Mouse (Mus musculus): ENCODE data around the gene Ranbp17. TPM values are rescaled to one million over a fixed set of nuclear protein-coding genes. Genes with fewer than 3 reads are reported as not detected.

The Ranbp17 gene
- polyA plus RNA-seq, 1 experiment = 28.7 TPM

DNA sequence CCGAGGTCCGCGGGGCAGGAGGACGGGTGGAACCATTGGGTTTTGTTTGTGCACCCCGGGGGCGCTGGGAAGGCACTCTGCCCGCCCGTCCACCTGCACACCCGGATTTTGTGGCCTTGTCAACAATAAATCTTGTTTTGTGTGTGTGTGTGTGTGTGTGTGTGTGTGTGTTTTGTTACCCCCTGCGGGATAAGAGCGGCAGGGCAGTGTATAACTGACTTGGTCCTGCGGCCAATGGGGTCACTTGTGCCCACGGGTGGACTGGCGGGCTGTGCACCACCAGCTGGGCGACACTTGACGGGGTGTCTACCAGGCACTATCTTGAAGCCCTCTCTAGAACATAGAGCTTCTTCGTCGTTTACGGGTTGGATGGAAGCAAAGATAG is 311.9 kb downstream of the Ranbp17 start:
- H3K27ac ChIP-seq (ENCODE audit: control insufficient read depth, insufficient read depth, low read depth, low read length) = no peak overlapping the region

DNA sequence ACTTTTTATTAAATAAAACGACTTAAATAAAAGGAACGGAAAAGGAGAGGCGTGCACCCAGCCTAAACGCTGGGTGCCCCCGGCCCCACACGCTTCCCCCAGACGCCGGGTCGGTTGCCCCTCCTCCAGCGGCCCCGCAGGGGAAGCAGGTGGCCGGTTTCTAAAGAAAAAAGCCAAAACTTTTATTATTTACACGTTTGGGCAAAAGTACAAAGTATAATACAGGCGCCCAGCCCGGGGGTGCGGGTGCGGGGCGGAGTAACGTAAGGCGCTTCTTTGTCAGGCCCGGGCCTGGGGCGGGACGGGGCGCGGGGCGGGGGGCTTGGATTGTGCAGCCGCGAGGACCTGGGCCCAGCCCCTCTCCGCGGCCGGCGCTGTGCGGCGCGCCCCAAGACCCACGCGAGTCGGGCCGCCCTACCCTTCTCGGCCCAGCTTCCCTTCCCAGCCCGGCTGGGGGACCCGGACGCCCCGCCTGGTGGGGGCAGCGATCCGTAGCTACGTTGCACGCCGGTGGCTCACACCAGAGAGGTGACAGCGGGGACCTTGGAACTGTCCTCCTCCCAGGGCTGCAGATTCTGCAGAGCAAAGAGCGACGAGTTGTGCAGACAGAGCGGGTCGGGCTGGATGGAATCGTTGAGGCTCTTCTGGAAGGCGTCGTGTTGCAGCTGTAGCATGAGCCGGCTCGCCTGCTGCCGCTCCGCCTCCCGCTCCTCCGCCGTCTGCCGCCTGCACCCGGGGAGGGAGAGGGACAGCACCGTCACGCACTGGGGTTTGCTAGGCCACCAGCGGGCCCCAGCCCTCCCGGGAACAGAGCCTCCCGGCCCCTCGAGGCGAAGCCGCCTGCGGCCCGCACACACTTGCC is 312.6 kb downstream of the Ranbp17 start:
- peaks cover 17% of the 10 kb centered on the region for H3K4me1 ChIP-seq (ENCODE audit: control insufficient read depth, insufficient read depth, low read length)
- TF ChIP-seq POLR2A (IDR thresholded peaks at IDR 0.05; ENCODE audit: control insufficient read depth, low read depth, low read length) (no peak), CTCF (IDR thresholded peaks at IDR 0.05; ENCODE audit: control insufficient read depth, insufficient read depth, insufficient replicate concordance, low read depth, low read length) (no peak)
- peaks cover 13% of the 10 kb centered on the region for H3K27me3 ChIP-seq (ENCODE audit: control insufficient read depth, insufficient read depth, low read length)
- no peaks in the 10 kb centered on the region for H3K36me3 ChIP-seq (ENCODE audit: control insufficient read depth, insufficient read depth, low read length)
- H3K27ac ChIP-seq (ENCODE audit: control insufficient read depth, insufficient read depth, low read depth, low read length) = no peak overlapping the region
- H3K4me3 ChIP-seq (ENCODE audit: control insufficient read depth, low read depth, low read length) = no peak overlapping the region

More for the DNA sequence above, 311.9 kb downstream of the Ranbp17 start:
- no peak overlapping the region for H3K4me3 ChIP-seq (ENCODE audit: control insufficient read depth, low read depth, low read length)
- TF ChIP-seq POLR2A (IDR thresholded peaks at IDR 0.05; ENCODE audit: control insufficient read depth, low read depth, low read length) (no peak), CTCF (IDR thresholded peaks at IDR 0.05; ENCODE audit: control insufficient read depth, insufficient read depth, insufficient replicate concordance, low read depth, low read length) (no peak)
- H3K27me3 ChIP-seq (ENCODE audit: control insufficient read depth, insufficient read depth, low read length) = peaks cover 13% of the 10 kb centered on the region
- H3K36me3 ChIP-seq (ENCODE audit: control insufficient read depth, insufficient read depth, low read length) = no peaks in the 10 kb centered on the region
- peaks cover 17% of the 10 kb centered on the region for H3K4me1 ChIP-seq (ENCODE audit: control insufficient read depth, insufficient read depth, low read length)

- Histone ChIP-seq H3K27me3 (ENCODE audit: control insufficient read depth, insufficient read depth, low read length) (peaks cover 15% of the 10 kb centered on the region), H3K36me3 (ENCODE audit: control insufficient read depth, insufficient read depth, low read length) (no peaks in the 10 kb centered on the region), H3K4me3 (ENCODE audit: control insufficient read depth, low read depth, low read length) (no peak overlapping the region), H3K27ac (ENCODE audit: control insufficient read depth, insufficient read depth, low read depth, low read length) (no peak overlapping the region), H3K4me1 (ENCODE audit: control insufficient read depth, insufficient read depth, low read length) (peaks cover 17% of the 10 kb centered on the region)
- TF ChIP-seq POLR2A (IDR thresholded peaks at IDR 0.05; ENCODE audit: control insufficient read depth, low read depth, low read length) (no peak), CTCF (IDR thresholded peaks at IDR 0.05; ENCODE audit: control insufficient read depth, insufficient read depth, insufficient replicate concordance, low read depth, low read length) (no peak)
These were observed 313.4 kb downstream of the Ranbp17 start for GRCm38 (mm10) chr11:33199906-33200763.

GRCm38 (mm10) chr11:33199117-33199514 is 314.4 kb downstream of the Ranbp17 start:
- TF ChIP-seq POLR2A (IDR thresholded peaks at IDR 0.05; ENCODE audit: control insufficient read depth, low read depth, low read length) = no peak
- TF ChIP-seq CTCF (IDR thresholded peaks at IDR 0.05; ENCODE audit: control insufficient read depth, insufficient read depth, insufficient replicate concordance, low read depth, low read length) = no peak
- H3K27ac ChIP-seq (ENCODE audit: control insufficient read depth, insufficient read depth, low read depth, low read length) = no peak overlapping the region
- H3K36me3 ChIP-seq (ENCODE audit: control insufficient read depth, insufficient read depth, low read length) = no peaks in the 10 kb centered on the region
- H3K27me3 ChIP-seq (ENCODE audit: control insufficient read depth, insufficient read depth, low read length) = peaks cover 15% of the 10 kb centered on the region
- H3K4me3 ChIP-seq (ENCODE audit: control insufficient read depth, low read depth, low read length) = no peak overlapping the region
- peaks cover 17% of the 10 kb centered on the region for H3K4me1 ChIP-seq (ENCODE audit: control insufficient read depth, insufficient read depth, low read length)

- Histone ChIP-seq H3K4me3 (ENCODE audit: control insufficient read depth, low read depth, low read length) (no peak overlapping the region), H3K36me3 (ENCODE audit: control insufficient read depth, insufficient read depth, low read length) (no peaks in the 10 kb centered on the region), H3K4me1 (ENCODE audit: control insufficient read depth, insufficient read depth, low read length) (peaks cover 12% of the 10 kb centered on the region), H3K27me3 (ENCODE audit: control insufficient read depth, insufficient read depth, low read length) (peaks cover 13% of the 10 kb centered on the region), H3K27ac (ENCODE audit: control insufficient read depth, insufficient read depth, low read depth, low read length) (no peak overlapping the region)
- no peak for TF ChIP-seq POLR2A (IDR thresholded peaks at IDR 0.05; ENCODE audit: control insufficient read depth, low read depth, low read length)
These were observed 315.0 kb downstream of the Ranbp17 start for GRCm38 (mm10) chr11:33198351-33199116.

GRCm38 (mm10) chr11:33197673-33198072 is 315.9 kb downstream of the Ranbp17 start:
- H3K27me3 ChIP-seq (ENCODE audit: control insufficient read depth, insufficient read depth, low read length) = peaks cover 11% of the 10 kb centered on the region
- H3K4me3 ChIP-seq (ENCODE audit: control insufficient read depth, low read depth, low read length) = no peak overlapping the region
- TF ChIP-seq CTCF (IDR thresholded peaks at IDR 0.05; ENCODE audit: control insufficient read depth, insufficient read depth, insufficient replicate concordance, low read depth, low read length) = no peak
- no peak for TF ChIP-seq POLR2A (IDR thresholded peaks at IDR 0.05; ENCODE audit: control insufficient read depth, low read depth, low read length)
- peaks cover 10% of the 10 kb centered on the region for H3K4me1 ChIP-seq (ENCODE audit: control insufficient read depth, insufficient read depth, low read length)
- no peaks in the 10 kb centered on the region for H3K36me3 ChIP-seq (ENCODE audit: control insufficient read depth, insufficient read depth, low read length)
- H3K27ac ChIP-seq (ENCODE audit: control insufficient read depth, insufficient read depth, low read depth, low read length) = no peak overlapping the region
